Mouse (Mus musculus): ENCODE results near the gene Wdfy3. TPM values are rescaled to one million over a fixed set of nuclear protein-coding genes. Genes with fewer than 3 reads are reported as not detected.

Gene Wdfy3
- total RNA-seq, 2 experiments from 2014 or later, result 20.0 to 23.9 TPM

GRCm38 (mm10) chr5:101902686-101903085 lies 167.0 kb downstream of the Wdfy3 start:
- TF ChIP-seq CTCF (IDR thresholded peaks at IDR 0.05), result no peak
- no peak for DNase-seq
- no peak overlapping the region for H3K4me3 ChIP-seq
- intact Hi-C loops (cut with DNase I), result no loop called here
- H3K27ac ChIP-seq, result no peak overlapping the region

- DNase-seq, result no peak
- no peak overlapping the region for H3K27ac ChIP-seq
- intact Hi-C loops (cut with DNase I), result no loop called here
- no peak overlapping the region for H3K4me3 ChIP-seq
- TF ChIP-seq CTCF (IDR thresholded peaks at IDR 0.05), result no peak
Measured at GRCm38 (mm10) chr5:101899981-101900380, 169.7 kb downstream of the Wdfy3 start.

- DNase-seq, result no peak
- Histone ChIP-seq H3K27ac (no peak overlapping the region), H3K4me3 (no peak overlapping the region)
- TF ChIP-seq CTCF (IDR thresholded peaks at IDR 0.05), result no peak
- intact Hi-C loops (cut with DNase I), result no loop called here
Measured at GRCm38 (mm10) chr5:101896784-101897183, 172.9 kb downstream of the Wdfy3 start.

- DNase-seq, result no peak
- Histone ChIP-seq H3K4me3 (no peak overlapping the region), H3K27ac (no peak overlapping the region)
- no peak for TF ChIP-seq CTCF (IDR thresholded peaks at IDR 0.05)
- intact Hi-C loops (cut with DNase I), result no loop called here
Measured at GRCm38 (mm10) chr5:101895717-101896645, 173.7 kb downstream of the Wdfy3 start.

- no peak overlapping the region for H3K27ac ChIP-seq
- intact Hi-C loops (cut with DNase I), result no loop called here
- no peak overlapping the region for H3K4me3 ChIP-seq
- no peak for TF ChIP-seq CTCF (IDR thresholded peaks at IDR 0.05)
- DNase-seq, result no peak
Measured at GRCm38 (mm10) chr5:101895119-101895518, 174.6 kb downstream of the Wdfy3 start.

GRCm38 (mm10) chr5:101893820-101894515 lies 175.8 kb downstream of the Wdfy3 start:
- no peak for DNase-seq
- Histone ChIP-seq H3K4me3 (no peak overlapping the region), H3K27ac (no peak overlapping the region)
- peak; percentile 71 for TF ChIP-seq CTCF (IDR thresholded peaks at IDR 0.05)
- intact Hi-C loops (cut with DNase I), result loop anchor here (2.0 kb wide), 1 partner anchor 181 kb away; no protein-coding TSS in a partner anchor

GRCm38 (mm10) chr5:101891694-101892416 lies 177.9 kb downstream of the Wdfy3 start:
- no peak for TF ChIP-seq CTCF (IDR thresholded peaks at IDR 0.05)
- Histone ChIP-seq H3K4me3 (no peak overlapping the region), H3K27ac (no peak overlapping the region)
- intact Hi-C loops (cut with DNase I), result loop anchor here (2.0 kb wide), 1 partner anchor 183 kb away; no protein-coding TSS in a partner anchor
- DNase-seq, result no peak

- TF ChIP-seq CTCF (IDR thresholded peaks at IDR 0.05), result no peak
- DNase-seq, result no peak
- Histone ChIP-seq H3K27ac (no peak overlapping the region), H3K4me3 (no peak overlapping the region)
- intact Hi-C loops (cut with DNase I), result no loop called here
Measured at GRCm38 (mm10) chr5:101887989-101888388, 181.7 kb downstream of the Wdfy3 start.

GRCm38 (mm10) chr5:101885039-101885438 lies 184.7 kb downstream of the Wdfy3 start:
- intact Hi-C loops (cut with DNase I), result no loop called here
- DNase-seq, result no peak
- H3K27ac ChIP-seq, result no peak overlapping the region
- H3K4me3 ChIP-seq, result no peak overlapping the region
- no peak for TF ChIP-seq CTCF (IDR thresholded peaks at IDR 0.05)

GRCm38 (mm10) chr5:101882191-101882590 lies 187.5 kb downstream of the Wdfy3 start:
- intact Hi-C loops (cut with DNase I), result no loop called here
- no peak for TF ChIP-seq CTCF (IDR thresholded peaks at IDR 0.05)
- no peak overlapping the region for H3K27ac ChIP-seq
- no peak for DNase-seq
- H3K4me3 ChIP-seq, result no peak overlapping the region

GRCm38 (mm10) chr5:101879914-101880313 lies 189.8 kb downstream of the Wdfy3 start:
- Histone ChIP-seq H3K4me3 (no peak overlapping the region), H3K27ac (no peak overlapping the region)
- intact Hi-C loops (cut with DNase I), result no loop called here
- DNase-seq, result no peak
- no peak for TF ChIP-seq CTCF (IDR thresholded peaks at IDR 0.05)

GRCm38 (mm10) chr5:101878403-101878802 lies 191.3 kb downstream of the Wdfy3 start:
- no peak for TF ChIP-seq CTCF (IDR thresholded peaks at IDR 0.05)
- DNase-seq, result no peak
- intact Hi-C loops (cut with DNase I), result no loop called here
- Histone ChIP-seq H3K27ac (no peak overlapping the region), H3K4me3 (no peak overlapping the region)
